Mouse (Mus musculus) stomach, embryonic 16.5 days (tissue): ENCODE results near the gene Zdhhc6. TPM values are rescaled to one million over a fixed set of nuclear protein-coding genes. Genes with fewer than 3 reads are reported as not detected.
A peak's percentile ranks its signal among the peaks of the same experiment; 100 is the strongest.

Source experiments
- ATAC-seq: fragments of 200-750 bp; cut with Nextera tagmentation; 2 replicates; pipeline ENCODE4 v1.8.0; 2017; ENCODE audit warnings: moderate number of reproducible peaks, moderate TSS enrichment; ENCODE audit not compliant: insufficient read depth, low FRiP score
- H3K27ac ChIP-seq: fragments of 300-500 bp; sonication (generic); 2 replicates; pipeline ENCODE4 v1.5.1; 2014; ENCODE audit warnings: low read length
- H3K27me3 ChIP-seq: fragments of 300-500 bp; sonication (generic); 2 replicates; pipeline ENCODE4 v1.6.1; 2014; ENCODE audit warnings: low read length, control low read depth, mixed read lengths; ENCODE audit not compliant: control insufficient read depth, insufficient read depth
- H3K36me3 ChIP-seq: fragments of 300-500 bp; sonication (generic); 2 replicates; pipeline ENCODE4 v1.6.1; 2014; ENCODE audit warnings: low read length; ENCODE audit not compliant: control insufficient read depth, insufficient read depth
- H3K4me1 ChIP-seq: fragments of 300-500 bp; sonication (generic); 2 replicates; pipeline ENCODE4 v1.6.1; 2014; ENCODE audit warnings: low read length, control low read depth, mixed read lengths; ENCODE audit not compliant: control insufficient read depth, insufficient read depth
- H3K4me2 ChIP-seq: fragments of 300-500 bp; sonication (generic); 2 replicates; pipeline ENCODE4 v1.6.1; 2014; ENCODE audit warnings: low read depth, low read length, mixed read lengths
- H3K4me3 ChIP-seq: fragments of 300-500 bp; sonication (generic); replicated peaks from 2 replicates; pipeline ENCODE4 v1.5.1; 2014; ENCODE audit warnings: mild to moderate bottlenecking, low read length
- H3K9ac ChIP-seq: fragments of 300-500 bp; sonication (generic); 2 replicates; pipeline ENCODE4 v1.6.1; 2014; ENCODE audit warnings: low read length
- H3K9me3 ChIP-seq: fragments of 300-500 bp; sonication (generic); replicated peaks from 2 replicates; pipeline ENCODE4 v1.6.1; 2016; ENCODE audit warnings: low read length, control low read depth; ENCODE audit not compliant: control insufficient read depth
- WGBS: fragments of 180-500 bp; shearing (Covaris S2); extraction: QIAGEN DNeasy Blood & Tissue Kit; methylation state at CpG from one replicate; pipeline ENCODE4 v1.1.7; 2014; 5-methylcytosine and 5-hydroxymethylcytosine counted together
- polyA plus RNA-seq: library from polyadenylated mRNA; unstranded; fragments of >200 nt; fragmentation: Nextera tagmentation; extraction: Ambion mirVana; gene quantifications from 2 replicates; pipeline ENCODE4 v1.2.1, GENCODE M21; 2015

Zdhhc6 gene
- 85.8 and 92.1 TPM in 2 replicates for polyA plus RNA-seq

DNA sequence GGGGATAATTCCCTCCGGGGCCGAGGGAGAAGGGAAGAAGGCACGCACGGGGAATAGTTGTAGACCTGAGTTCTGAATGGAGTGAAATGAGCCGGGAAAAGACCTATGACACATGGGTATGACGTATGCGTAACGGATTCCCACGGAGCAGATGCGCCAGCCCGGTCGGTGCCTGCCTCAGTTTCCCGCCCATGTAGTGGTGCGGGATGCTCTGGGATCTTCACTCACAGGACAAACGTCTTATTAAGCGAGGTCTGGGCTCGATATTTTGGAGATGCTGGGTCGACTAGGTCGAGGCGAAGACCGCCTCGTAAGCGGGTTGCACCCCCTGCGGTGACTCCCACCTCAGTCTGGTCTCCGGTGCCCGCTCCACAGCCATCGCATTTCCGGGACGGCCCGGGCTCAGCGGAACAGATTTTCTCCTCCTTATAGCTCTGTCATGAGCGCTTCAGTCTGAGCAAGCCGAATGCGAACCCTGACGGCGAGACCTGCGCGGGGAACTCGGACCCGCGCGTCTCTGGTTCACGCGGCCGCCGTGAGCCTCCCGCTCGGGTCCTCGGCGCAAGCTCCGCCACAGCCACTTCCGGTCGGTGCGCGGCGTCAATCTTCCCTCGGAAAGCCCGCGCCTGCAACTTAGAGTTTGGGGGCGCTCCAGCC, at the start of gene Zdhhc6:
Gene Zdhhc6, minus strand, starts transcription at position 581 of the 657 bp plus-strand sequence.
- Histone ChIP-seq H3K4me2 (peak within 1 kb of the TSS; percentile 87), H3K4me1 (peaks cover 15% of the 10 kb centered on the region), H3K27ac (peak within 1 kb of the TSS; percentile 92), H3K36me3 (peaks cover 4% of the 10 kb centered on the region; the same call in 1 of the 2 replicates), H3K9me3 (no peaks in the 10 kb centered on the region), H3K9ac (peak within 1 kb of the TSS; percentile 93), H3K27me3 (no peaks in the 10 kb centered on the region), H3K4me3 (peak within 1 kb of the TSS; percentile 91)
- peak; percentile 75 for ATAC-seq
- WGBS = under 1% methylated on average over 60 of the region's 60 CpGs

DNA sequence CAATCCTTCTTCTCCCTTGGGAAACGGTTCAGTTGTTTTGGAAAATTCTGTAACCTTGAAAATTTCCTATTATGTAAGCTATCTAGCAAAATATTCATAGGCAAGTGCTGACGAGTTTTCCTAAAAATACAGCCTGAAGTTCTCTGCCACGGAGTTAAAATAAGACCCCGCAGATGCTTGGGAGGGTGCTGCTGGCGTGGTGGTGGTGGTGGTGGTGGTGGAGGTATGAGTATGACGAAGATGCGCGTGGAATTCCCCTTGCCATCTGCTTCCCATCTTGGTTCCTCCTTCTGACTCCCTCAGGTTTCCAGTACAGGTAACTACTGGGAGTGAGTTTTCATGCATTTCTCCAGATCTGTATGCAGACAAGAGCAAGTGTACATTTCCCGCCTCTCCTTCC, 46.8 kb upstream of the Zdhhc6 start:
- no peaks in the 10 kb centered on the region for H3K4me1 ChIP-seq
- no peak overlapping the region for H3K27ac ChIP-seq
- 94% methylated on average over 9 of the region's 9 CpGs for WGBS
- H3K4me3 ChIP-seq = no peak overlapping the region
- no peak overlapping the region for H3K4me2 ChIP-seq
- no peaks in the 10 kb centered on the region for H3K27me3 ChIP-seq
- no peak overlapping the region for H3K9ac ChIP-seq
- H3K9me3 ChIP-seq = no peaks in the 10 kb centered on the region
- ATAC-seq = no peak
- H3K36me3 ChIP-seq = no peaks in the 10 kb centered on the region

DNA sequence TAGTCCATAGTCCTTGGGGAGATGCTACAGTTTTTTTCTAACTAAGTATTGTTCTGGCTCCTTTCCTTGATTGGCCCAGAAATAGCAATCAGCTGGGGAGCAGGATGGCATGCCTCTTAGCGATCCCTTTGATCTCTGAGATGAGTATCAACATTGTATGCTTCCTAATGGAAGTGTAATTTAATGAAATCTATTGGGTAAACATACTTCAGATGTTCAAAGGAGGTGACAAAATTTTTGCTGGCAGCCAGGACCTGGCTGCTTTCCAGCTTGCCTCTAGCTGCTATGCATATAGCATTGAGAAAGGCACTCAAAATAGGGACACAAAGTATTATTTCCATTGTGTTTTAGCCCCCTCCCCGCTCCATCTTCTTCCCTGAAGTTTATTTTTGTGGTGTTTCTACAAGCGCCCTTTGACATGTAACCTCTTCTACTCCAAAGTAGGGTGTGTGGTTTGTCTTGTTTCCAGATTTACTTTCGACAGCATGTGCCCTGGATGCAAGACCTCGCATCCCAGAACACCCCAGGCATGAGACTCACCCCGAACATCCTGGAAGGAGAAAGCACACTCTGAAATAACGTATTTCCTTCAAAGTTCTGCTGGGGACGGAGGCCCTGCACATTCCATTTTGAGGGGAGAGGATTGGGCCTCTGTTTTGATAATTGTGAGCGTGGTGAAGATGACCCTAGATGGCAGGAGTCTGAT, 35.0 kb upstream of the Zdhhc6 start:
- no peak for ATAC-seq
- 66% methylated on average over 9 of the region's 9 CpGs for WGBS
- no peak overlapping the region for H3K27ac ChIP-seq

DNA sequence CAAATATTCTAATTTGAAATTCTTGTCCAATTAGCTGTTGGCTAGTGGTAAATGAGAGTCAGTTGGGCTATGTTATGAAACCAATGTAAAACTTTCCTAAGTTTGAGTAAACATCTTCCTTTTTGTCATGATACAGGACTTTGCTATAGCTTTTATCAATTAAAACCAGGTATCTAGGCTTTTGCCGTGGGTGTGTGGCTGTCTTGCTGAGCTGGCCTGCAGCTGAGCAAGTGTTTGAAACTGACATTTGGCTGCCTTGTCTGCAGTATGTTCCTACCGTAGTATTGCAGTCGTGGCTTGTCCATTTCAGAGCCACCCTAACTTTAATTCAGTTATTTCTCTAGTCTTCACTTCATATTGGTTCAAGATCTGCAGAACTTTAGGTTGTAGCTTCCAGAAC, 32.4 kb upstream of the Zdhhc6 start:
- no peak for ATAC-seq
- H3K4me1 ChIP-seq = 0 out of 2 replicates have a peak, but pooled peaks cover 6% of the 10 kb centered on the region
- H3K27me3 ChIP-seq = no peaks in the 10 kb centered on the region
- no peak overlapping the region for H3K4me2 ChIP-seq
- 87% methylated on average over 3 of the region's 3 CpGs for WGBS
- no peak overlapping the region for H3K4me3 ChIP-seq
- H3K9me3 ChIP-seq = no peaks in the 10 kb centered on the region
- H3K9ac ChIP-seq = no peak overlapping the region
- no peaks in the 10 kb centered on the region for H3K36me3 ChIP-seq
- no peak overlapping the region for H3K27ac ChIP-seq

More for the DNA sequence above, 35.0 kb upstream of the Zdhhc6 start:
- Histone ChIP-seq H3K36me3 (no peaks in the 10 kb centered on the region), H3K4me2 (no peak overlapping the region), H3K27me3 (no peaks in the 10 kb centered on the region), H3K4me1 (0 out of 2 replicates have a peak, but pooled peaks cover 6% of the 10 kb centered on the region), H3K9me3 (no peaks in the 10 kb centered on the region), H3K4me3 (no peak overlapping the region), H3K9ac (no peak overlapping the region)

DNA sequence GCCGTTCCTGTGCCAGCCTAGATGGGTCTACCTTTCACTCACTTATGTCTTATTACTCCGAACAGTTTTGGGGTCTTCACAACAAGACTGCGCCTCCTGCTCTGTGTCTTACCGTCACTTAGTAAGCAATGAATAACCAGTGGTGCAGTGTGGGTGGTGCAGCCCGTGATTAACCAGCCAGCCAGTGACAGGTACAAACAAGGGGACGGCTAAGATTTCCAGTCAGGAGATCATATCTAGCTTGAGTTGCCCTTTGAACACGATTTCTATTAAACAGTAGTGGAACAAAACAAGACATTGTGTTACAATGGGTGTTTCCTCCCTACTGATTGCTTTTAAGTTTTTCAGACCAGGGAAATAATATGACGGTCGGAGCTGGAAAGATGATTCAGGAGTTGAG, 27.4 kb upstream of the Zdhhc6 start:
- Histone ChIP-seq H3K4me3 (no peak overlapping the region), H3K9ac (no peak overlapping the region), H3K4me2 (no peak overlapping the region), H3K36me3 (no peaks in the 10 kb centered on the region), H3K27me3 (no peaks in the 10 kb centered on the region), H3K27ac (no peak overlapping the region), H3K9me3 (no peaks in the 10 kb centered on the region), H3K4me1 (peaks cover 4% of the 10 kb centered on the region; the same call in 1 of the 2 replicates)
- no peak for ATAC-seq
- WGBS = 68% methylated on average over 9 of the region's 9 CpGs

DNA sequence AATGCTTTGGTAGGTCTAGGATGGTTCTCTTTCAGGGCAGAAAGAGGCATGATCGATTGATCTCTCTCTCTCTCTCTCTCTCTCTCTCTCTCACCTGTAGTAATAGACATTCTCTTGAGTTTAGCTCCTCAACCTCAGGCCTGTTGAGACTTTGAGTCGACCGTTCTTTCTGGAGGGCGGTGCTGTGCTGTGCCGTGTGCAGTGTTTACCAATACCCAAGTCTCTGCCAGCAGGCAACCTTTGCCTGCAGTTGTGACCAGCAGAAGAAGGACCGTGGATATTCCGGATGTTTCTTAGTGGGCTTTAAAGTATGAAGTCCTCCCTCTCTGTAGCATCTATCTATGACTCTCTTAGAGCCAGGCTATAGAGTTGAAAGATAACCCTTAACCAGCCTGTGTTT, 26.6 kb upstream of the Zdhhc6 start:
- 86% methylated on average over 7 of the region's 7 CpGs for WGBS
- no peaks in the 10 kb centered on the region for H3K27me3 ChIP-seq
- no peaks in the 10 kb centered on the region for H3K9me3 ChIP-seq
- ATAC-seq = no peak
- H3K4me3 ChIP-seq = no peak overlapping the region
- H3K4me2 ChIP-seq = no peak overlapping the region
- H3K27ac ChIP-seq = no peak overlapping the region
- peaks cover 4% of the 10 kb centered on the region; the same call in 1 of the 2 replicates for H3K4me1 ChIP-seq
- H3K36me3 ChIP-seq = no peaks in the 10 kb centered on the region
- H3K9ac ChIP-seq = no peak overlapping the region

DNA sequence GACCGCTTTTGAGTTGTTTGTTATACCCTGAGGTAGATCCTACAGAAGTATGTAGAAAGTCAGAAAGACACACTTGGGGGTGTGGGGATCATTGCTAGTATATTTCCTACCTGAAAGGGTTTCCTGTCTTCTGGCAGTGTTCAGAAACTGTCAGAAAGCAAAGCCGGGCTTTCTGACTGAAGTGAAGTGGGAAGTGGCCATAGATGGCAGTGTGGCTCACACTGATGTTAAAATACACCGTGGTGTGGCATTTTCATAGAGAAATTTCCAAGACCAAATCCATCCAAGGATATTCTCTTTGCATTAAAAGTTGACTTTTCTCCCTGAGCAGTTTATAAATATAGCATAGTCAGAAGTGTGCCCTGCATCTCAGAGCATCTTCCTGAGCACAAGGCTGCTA, 25.5 kb upstream of the Zdhhc6 start:
- Histone ChIP-seq H3K4me1 (peaks cover 4% of the 10 kb centered on the region; the same call in 1 of the 2 replicates), H3K27ac (no peak overlapping the region), H3K9me3 (no peaks in the 10 kb centered on the region)

DNA sequence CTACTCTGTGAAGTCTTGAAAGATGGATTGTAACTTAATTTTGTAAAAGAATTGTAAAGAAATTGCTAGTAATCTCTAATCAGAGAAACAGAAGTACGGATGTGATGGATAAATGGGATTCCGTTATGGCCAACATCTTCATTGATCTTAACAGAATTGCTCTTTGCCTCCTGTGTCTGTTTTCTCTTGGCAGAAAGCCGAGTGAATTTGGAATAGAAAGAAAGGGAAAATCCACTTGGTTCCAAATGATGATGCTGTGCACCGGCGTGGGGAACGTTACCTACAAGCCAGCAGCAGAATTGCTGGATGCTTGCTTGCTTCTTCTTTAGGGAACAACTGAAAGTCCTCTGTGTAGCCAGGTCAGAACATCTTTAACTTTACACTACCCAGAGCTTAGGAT, 24.7 kb upstream of the Zdhhc6 start:
- Histone ChIP-seq H3K4me3 (no peak overlapping the region), H3K4me1 (peaks cover 4% of the 10 kb centered on the region; the same call in 1 of the 2 replicates), H3K9me3 (no peaks in the 10 kb centered on the region), H3K9ac (no peak overlapping the region), H3K4me2 (no peak overlapping the region), H3K27me3 (no peaks in the 10 kb centered on the region), H3K27ac (no peak overlapping the region), H3K36me3 (no peaks in the 10 kb centered on the region)
- 88% methylated on average over 6 of the region's 6 CpGs for WGBS
- ATAC-seq = no peak

More for the DNA sequence above, 25.5 kb upstream of the Zdhhc6 start:
- Histone ChIP-seq H3K4me3 (no peak overlapping the region), H3K36me3 (no peaks in the 10 kb centered on the region), H3K9ac (no peak overlapping the region), H3K4me2 (no peak overlapping the region), H3K27me3 (no peaks in the 10 kb centered on the region)
- 70% methylated on average over 3 of the region's 3 CpGs for WGBS
- ATAC-seq = no peak

DNA sequence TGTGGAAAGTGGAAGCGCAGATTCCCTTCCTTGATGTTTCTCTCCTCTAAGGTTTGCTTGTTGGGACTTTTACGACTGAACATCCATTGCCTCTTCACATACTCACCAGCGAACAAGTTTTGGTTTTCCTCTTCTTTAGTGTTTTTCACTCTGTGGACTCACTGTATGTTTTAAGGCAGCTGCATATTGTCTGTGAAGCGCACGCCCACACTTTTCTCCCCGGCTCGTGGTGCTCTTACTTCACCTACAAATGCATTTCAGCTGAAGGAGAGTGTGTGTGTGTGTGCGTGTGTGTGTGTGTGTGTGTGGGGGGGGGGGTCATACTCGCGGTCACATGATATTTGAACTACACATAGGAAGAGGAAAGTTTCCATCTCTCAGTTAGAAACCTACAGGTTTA, 21.8 kb upstream of the Zdhhc6 start:
- H3K27me3 ChIP-seq = no peaks in the 10 kb centered on the region

More for the DNA sequence above, 21.8 kb upstream of the Zdhhc6 start:
- H3K36me3 ChIP-seq = no peaks in the 10 kb centered on the region
- ATAC-seq = no peak
- H3K4me2 ChIP-seq = no peak overlapping the region
- H3K4me3 ChIP-seq = no peak overlapping the region
- WGBS = 79% methylated on average over 10 of the region's 10 CpGs
- H3K9ac ChIP-seq = no peak overlapping the region
- H3K9me3 ChIP-seq = no peaks in the 10 kb centered on the region
- H3K4me1 ChIP-seq = peaks cover 4% of the 10 kb centered on the region; the same call in 1 of the 2 replicates
- H3K27ac ChIP-seq = no peak overlapping the region
